Mouse (Mus musculus) urinary bladder, postnatal 25 days (tissue): Measurements from ENCODE around the gene Blnk.

Experiments used
- DNase-seq: peaks from one replicate; pipeline ENCODE4 v3.0.0; 2022; ENCODE audit warnings: low spot score

The Blnk gene

DNA sequence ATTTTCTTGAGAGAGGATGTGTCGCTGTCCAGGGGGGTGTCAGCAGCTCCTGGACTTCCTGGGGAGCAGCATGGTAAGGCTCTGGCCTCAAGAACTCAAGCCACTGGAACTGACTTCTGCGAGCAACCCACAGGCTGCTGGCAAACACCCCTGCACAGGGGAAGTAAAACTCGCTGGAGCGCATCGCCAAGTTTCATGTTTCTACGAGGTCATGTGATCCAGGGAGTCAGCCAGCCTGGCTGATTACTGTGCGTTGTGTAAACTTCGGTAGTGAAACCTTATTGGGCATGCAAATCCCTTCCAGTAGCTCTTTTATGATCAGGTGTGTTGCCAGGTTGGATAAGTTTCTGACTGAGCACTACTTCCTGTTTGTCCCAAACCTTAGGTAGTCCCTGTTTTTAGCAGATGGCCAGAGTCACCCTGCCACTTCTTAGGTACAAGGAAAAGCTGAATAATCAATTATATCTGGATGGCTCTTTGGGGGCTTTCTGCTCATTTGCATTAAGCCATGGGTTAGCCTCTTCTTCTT is at the start of gene Blnk:
Gene Blnk (minus strand): TSS at position 479 of the 529 bp plus-strand sequence.
- DNase-seq: peak; percentile 22

DNA sequence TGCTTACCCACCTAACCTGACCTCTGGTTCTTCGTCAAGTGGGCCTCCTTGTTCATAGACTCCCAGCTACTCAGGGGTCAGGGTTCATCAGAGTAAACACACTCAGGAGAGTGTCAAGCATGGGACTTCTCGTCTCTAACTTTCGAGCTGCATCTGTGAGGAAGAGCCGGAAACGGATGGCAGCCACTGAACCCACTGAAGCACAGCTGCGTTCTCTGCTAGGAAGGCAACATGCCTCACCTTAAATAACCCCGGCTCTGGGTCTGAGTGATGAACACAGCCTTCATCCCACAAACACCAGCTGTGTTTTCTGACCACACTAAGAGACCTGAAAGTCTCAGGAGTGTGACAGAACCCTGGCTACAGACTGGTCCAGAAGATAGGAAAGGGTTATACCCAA is 44.8 kb upstream of the Blnk start:
- no peak for DNase-seq

DNA sequence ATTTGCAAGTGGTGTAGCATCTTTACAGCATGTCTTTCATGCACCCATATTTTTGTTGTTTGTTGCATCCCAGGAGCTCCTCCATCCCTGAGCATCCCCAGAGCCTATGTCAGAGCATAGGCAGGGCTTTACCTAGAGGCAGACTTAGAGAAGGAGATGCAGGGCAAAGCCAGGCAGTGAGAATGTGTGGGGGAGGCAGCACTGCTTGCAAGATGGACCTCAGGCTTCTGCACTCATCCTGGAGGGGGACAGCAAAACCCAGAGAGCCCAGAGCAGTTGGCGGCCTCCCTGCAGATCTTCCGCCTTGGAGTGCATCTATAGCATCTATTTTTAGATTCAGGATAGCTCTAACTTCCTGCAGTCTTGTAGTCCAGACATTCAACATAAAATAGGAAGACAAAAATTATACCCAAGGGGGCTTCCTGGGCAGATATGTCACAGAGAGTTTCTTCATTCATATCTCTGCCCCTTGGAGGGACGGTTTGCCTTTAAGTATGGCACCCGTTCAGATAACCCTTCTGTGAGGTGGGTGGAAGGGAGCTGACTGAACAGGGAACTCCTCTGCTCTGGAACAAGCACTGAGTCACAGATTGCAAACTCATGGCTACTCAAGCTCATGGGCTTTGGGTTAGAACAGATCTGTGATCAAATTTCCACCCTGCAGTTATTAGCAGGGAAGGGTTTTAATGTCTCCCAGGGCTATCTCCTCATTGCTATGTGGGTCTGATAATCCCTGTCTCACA is 41.6 kb upstream of the Blnk start:
- no peak for DNase-seq

DNA sequence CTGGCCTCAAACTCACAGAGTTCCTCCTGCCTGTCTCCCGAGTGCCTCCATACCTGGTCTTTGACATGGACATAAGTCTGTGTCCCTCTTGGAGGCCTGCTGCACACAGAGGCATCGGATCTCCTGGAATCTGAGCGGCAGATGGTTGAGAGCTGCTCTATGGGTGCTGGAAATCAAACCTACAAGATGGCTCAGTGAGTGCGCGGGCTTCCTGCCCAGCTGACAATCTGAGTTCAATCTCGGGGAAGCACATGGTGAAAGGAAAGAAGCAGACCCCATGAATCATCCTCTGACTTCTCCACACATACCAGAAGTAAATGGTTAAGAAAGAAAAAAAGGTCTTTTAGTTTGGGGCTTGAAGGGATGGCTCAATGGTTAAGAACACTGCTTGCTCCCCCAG is 37.5 kb upstream of the Blnk start:
- no peak for DNase-seq

DNA sequence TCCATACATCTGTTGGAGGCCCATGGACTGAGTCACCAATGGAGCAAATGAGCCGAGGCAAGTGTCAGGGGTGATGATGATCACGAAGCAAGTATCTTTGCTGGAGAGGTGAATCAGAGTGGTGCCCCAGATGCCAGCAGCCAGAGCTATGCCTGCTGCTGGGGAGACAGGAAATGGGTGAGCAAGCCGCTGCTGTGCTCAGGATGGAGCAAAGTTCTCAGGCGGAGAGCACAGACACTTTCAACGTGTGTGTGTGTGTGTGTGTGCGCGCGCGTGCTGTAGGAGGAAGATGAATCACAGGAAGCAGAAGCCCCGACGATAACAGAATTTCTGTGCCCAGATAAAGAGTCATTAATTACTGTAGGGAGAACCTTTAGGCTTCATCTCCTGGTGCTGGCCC is 36.7 kb upstream of the Blnk start:
- no peak for DNase-seq

DNA sequence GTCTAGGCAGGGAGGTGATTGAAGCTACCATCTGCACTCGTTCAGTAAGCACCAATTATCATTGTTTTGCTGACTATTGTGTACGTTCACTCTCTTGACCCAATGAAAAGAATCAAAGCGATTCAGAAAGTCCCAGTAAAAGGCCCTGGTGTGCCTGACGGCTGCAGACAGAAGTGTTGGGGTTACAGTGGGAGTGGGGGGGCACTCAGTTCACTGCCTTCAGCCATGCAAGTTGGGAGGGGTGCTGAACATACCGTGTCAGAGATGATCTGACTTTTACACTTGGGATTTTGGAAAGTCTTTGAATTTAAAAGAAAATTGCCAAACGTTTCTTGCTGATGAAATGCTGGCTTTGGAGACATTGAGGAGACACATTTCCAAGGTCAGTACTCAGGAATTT is 35.8 kb upstream of the Blnk start:
- no peak for DNase-seq

DNA sequence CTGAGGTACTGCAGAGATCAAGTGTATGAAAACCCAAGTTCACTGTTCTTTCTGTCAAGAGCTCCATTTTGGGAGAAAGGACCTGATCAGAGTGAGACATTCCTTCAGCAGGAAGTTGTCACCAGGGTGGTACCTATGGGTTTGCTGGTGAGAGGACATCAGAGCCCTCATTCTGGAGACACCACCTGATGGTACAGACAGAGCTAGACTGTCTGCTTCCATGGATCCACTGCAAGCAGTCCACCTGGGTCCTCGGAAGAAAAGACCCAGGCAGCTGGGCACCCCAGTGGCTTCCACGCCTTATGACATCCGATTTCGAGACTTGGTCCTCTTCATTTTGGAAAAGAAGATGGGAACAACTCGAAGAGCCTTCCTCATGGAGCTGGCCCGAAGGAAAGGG is 34.9 kb upstream of the Blnk start, which contains the start of gene Dntt:
Gene Dntt (plus strand): TSS at position 57 of the 400 bp plus-strand sequence.
- DNase-seq: no peak

DNA sequence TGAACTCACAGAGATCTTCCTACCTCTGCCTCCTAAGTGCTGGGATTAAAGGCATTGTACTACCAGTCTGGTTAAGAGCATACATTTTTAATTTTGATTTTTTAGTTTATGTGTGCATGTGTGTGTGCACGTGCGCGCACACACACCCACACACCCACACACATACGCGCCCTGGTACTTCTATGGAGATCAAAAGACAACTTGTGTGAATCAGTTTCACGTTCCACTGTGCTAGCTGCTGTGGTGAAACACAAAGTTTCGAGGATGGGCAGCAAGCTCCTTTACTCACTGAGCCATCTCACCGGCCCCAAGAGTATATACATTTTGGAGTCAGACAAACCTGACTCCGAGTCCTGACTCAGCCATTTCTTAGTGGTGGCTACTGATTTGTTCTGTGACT is 33.3 kb upstream of the Blnk start:
- DNase-seq: no peak

DNA sequence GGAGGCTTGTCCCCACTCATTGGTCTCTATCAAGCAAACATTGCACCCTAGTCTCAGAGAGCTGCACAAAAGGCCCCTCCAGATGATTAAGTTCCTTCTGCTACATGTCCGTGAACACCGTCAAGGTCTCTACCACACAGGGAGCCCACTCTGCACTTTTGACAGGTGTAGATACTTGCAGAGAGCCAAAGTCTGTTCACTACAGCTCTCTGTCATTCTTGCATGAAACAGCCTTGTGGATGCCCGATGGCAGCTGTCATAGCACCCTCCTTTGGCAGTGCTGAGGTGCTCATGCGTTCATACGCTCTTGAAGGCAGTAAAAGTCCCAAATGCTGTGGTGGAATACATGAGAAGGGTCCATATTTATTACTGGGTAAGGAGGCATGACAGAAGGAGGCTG is 32.7 kb upstream of the Blnk start:
- DNase-seq: no peak

DNA sequence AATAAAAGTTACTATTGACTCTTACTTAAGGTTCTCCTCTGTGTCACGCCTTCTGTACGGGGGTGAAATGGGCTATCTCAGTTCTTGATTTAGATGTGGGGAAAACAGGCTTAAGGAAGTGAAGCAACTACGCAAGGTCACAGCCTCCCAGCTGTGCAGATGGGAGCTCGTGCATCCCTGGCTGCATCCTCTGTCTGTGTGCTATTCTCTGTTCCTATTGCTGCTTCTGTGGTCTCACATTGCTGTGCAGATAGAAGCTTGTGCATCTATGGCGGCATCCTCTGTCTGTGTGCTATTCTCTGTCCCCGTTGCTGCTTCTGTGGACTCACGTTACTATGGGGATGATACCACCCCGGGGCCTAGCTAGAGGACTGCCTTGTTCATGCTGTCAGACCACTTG is 32.2 kb upstream of the Blnk start:
- no peak for DNase-seq

DNA sequence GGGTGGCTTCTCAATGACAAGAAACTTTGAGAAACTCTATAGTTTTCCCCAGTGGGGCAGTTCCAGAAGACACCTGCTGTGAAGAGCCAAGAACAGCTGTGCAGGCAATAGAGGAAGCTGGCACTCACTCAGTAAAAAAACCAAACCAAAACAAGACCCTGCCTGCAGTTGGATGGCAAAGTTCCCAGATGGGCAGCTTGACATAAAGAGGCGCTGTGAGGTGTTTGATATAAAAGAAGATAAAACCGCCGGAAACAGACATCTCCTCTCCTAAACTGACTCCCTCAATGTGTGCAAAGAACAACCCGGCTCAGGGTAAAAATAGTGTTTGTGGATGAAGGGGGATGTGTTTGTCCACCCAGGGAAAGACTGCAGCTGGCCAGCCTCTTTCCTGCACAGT is 27.9 kb upstream of the Blnk start:
- DNase-seq: no peak

DNA sequence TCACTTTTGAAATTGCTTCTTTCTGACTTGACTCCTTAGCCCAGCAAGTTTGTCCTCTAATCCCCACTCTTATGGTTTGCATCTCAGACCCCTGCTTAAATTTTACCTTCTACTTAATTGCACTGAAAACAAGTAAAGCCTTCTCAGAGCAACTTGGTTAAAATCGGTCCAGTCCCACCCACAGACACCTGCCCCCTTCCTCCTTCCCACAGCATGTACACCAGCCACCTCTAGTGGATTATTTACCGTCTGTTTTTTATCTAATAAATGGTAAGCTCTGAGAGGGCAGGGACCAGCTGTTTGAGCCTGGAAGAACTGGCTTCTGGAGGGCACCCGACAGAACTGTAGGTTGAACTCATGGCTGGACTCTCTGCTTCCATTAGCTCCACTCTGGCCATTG is 26.2 kb upstream of the Blnk start:
- DNase-seq: no peak

DNA sequence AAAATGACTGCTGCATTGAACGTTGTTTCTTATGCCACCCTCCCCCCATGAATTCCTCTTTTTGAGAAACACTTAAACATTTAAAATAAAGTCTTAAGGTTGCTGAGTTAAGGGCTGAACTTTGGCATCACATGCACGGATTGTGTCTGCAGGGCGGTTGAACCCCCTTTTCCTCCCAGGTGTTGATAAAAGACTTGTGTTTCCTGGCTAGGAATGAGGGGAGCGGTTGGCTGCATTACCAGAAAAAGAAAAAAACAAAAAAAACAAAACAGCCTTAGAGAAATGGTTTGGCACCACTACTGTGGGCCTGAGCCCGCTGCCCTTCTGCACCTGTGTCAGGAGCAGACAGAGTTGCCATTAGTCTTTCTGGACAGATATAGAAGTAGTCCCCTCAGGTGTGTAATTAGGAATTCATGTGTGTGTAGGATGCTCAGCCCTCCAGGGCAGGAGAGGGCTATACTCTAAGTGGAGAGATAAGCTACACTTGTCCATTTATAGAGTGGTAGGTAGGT is 24.9 kb upstream of the Blnk start:
- no peak for DNase-seq

DNA sequence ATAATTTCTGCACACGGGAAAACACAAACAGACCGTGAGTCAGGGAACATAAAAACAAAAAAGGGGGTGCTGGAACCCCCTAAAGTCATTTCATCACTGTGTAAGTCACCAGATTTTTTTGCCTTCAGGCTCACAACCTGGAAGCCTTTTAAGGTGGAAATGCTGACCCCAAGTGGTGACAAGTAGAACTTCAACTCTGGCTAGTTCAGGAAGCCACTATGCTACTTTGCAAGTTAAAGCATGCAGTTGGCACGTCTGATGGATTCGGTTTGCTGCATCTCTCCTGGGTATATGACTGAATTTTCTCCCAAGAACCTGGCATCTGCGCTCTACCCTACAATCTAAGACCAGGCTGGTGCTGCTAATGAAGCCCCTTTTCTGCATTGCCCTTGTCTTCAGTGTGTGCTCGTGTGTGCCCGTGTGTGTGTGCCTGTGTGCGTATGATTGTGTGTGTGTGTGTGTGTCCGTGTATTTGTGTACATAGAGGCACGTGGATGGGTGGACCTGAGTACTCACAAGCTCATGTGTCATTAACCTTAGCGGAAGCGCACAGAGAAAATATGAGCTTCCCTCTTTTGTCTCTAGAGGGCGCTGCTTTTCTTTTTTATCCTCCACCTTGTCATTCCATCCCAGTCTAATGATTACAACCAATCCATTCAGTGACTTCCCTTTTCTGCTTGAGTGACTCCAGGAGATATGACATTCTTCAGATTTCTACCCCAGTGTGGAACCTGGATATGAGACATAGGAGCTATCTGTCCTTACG is 21.8 kb upstream of the Blnk start:
- peak; percentile 35 for DNase-seq

DNA sequence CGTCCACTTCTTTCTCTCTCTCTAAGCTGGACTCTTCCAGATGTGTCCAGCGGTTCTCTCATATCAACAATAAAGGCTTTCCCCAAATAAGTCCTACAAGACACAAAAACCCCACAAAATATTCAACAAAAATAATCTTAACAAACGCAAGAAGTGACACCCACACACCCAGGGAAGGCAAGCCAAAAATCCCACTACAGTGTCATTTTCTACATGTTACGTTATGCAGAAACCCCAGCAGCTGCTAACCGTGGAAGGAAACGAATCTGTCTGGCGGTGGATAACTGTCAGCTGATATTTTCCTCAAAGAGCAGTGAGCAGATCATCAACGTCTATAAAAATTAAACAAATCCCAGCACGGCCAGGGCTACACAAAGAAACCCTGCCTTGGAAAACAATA is 19.7 kb upstream of the Blnk start:
- DNase-seq: no peak

DNA sequence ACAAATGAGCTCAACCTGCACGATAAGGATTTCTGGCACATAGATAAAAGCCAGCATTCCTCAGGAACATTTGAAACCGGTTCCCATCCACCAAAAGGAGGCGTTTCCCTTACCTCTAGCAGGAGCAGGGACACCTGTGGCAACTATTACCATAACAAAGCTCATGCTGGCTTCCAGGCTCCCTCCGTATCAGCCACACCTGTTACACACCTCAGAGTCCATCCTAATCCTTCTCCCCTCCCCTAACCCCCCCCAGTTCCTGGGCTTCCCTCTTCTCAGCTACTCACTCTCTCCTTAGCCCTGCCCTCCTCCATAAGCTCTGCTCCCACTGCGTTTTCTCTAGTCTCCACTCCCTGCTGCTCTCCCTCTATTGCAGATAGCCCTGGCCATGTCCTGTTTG is 19.3 kb upstream of the Blnk start:
- no peak for DNase-seq

DNA sequence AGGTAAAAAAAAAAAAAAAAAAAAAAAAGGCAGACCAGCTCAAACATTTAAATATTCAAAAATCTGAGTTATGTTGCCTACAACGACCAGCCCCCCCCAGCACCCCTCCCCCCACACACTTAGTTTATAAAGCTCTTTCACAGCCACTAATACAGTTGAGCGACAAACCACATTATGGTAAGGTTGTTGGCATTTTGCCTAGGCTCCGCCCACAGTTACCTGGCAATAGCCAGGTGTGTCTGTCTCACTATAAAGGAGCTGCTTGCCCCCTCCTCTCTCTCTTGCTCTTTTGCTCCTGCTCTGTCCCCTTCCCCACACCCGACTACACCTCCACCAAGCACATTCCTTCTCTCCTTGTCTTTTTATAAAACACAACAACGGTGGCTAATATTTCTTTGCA is 17.3 kb upstream of the Blnk start:
- no peak for DNase-seq

DNA sequence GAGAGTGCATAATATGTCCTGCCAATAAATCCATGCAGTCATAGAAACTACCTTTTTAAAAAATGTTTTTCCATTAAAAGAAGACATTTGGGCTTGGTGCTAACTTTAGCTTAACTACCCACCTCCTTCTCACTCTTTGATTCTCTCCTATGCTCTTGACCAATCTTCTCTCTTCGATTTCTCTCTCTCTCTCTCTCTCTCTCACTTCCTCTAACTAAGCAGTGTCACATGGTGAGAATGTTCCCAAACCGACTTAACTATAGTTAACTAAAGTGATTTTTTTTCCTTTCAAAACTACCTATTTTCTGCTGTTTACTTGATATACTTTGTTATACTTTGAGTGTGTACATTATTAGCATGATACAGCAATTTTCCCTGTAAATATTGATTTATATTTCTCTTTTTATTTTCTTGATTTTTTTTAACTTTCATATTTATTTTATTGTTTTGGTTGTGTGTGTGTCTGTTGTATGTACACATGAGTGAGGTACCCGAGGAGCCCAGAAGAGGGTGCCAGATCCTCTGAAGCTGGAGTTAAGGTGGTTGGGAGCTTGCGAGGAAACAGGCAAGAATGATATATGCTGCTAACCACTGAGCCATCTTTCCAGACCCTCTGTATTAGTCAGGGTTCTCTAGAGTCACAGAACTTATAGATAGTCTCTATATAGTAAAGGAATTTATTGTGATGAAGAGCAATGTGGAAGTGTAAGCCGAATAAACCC is 14.5 kb upstream of the Blnk start:
- no peak for DNase-seq

DNA sequence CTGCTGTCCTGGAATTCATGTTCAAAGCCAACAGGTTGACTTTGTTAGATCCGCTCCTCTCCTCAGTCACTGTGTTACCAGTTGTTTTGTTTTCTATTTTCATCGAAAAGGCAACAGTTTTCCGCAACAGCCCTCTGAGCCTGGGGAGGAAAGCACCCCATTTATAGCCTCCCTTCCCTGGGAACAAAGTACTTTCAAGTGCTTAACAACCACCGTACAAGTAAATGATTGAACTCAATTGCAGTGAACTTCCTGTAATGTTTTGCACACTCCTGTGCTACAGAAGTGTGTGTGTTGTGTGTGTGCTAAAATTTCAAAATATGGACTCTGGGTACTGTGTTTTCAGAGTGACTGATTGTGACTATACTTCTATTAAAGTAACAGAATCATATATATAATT is 13.4 kb upstream of the Blnk start:
- no peak for DNase-seq

DNA sequence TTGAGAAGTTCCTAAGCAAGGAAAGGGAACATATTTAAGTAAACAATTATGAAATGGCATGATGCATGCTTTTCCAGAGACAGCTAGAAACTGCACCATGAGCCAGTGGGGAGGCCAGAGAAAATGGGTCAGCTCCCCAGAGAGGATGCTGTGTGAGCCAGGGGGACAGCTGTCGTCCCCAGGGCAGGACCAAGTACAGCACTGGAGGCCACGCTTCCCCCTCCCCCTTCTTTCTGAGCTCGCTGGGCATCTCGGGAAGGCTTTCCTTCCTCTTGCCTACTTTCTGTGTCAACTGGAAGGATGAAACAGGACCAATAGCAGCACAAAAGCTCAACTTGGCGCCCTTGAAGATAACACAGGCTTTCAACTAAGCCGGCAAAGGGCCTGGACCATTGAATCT is 13.0 kb upstream of the Blnk start:
- no peak for DNase-seq

DNA sequence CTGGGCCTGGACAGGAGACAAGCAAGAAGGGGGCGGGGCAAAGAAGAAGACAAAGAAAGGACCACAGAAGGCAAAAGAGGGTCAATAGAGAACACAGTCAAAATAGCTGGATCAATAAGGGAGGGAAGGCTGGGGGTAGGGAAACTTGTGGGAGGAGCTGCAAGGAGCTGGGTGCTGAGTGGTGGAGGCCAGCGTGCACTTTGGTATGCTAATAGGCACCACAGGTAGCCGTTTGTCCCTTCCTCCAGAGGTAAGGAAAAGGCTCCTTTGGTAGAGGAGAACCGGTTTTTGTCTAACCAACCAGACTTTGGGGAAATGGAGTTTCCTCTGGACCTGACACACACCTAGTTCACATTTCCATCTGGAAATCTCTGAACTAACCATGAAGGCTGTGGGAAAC is 12.3 kb upstream of the Blnk start:
- no peak for DNase-seq

DNA sequence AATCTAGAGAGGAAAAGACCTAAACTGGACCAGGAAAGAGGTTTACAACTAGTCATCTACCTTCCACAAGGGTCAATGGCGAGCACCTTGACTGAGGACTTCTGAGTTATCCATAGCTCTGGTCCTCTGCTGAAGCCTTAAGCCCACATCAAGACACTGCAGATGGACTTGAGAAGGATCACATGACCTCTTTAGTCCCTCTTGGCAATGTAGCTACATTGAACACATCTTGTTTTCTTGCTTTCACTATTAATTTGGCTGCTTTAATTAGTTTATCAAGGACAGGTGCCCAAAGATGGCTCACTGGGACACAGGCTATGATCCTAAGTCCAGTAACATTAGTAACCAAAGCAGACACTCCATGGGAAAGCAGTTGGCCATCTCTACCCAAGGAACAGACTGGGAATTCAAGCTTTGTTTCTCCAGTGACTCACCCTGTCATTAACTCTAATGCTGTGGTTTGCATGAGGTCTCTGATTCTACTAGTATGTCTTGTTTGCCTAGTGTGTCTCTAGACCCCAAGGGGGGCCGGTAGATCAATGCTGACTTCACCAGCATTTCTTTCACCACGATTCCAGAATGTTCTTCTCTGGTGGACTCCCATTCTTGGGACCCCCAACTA is 9.5 kb upstream of the Blnk start:
- DNase-seq: no peak
